Mouse (Mus musculus): ENCODE measurements around the gene Tnfaip2. TPM values are rescaled to one million over a fixed set of nuclear protein-coding genes. Genes with fewer than 3 reads are reported as not detected.

Gene Tnfaip2
- polyA plus RNA-seq (2015; fragmentation: Nextera tagmentation; extraction: Ambion mirVana): 92.1 and 96.6 TPM in 2 replicates

DNA sequence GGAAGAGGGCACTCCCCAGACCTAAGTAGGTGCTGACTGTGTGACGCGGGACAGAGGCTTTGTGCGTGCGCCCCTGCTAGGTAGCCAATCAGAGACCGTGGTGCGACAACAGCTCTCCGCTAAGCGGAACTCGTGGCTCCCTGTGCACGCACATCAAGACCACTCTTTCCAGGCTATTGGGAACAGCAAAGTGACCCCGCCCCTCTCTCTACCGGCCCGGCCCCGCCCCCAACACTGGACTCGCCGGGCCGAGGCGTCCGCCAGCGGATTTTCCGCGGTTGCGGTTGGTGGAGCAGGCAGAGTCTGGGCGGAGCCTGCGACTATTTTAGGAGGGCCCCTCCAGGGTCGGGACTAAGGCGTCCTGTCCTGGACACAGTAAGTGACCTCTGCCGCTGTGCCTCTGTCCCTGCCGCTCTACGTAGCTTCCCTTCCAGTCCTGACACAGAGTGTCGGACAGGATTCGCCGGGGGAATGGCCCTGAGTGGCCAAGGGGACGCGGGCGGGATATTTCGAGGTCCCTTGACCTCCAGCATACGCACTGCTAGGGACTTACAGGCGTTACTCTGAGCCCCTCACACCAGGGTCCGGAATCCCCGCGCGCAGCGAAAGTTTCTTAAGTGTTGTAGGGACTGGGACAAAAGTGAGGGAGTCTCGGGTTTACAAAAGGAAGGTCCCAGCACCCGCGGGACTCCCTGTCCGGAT, at the start of gene Tnfaip2:
Gene Tnfaip2, plus strand, starts transcription at position 161 of the 702 bp plus-strand sequence.
- Histone ChIP-seq H3K4me2 (peak within 1 kb of the TSS; percentile 96), H3K4me1 (replicated peaks) (peaks cover 84% of the 10 kb centered on the region), H3K36me3 (peaks cover 35% of the 10 kb centered on the region), H3K4me3 (replicated peaks) (peak within 1 kb of the TSS; percentile 80), H3K27ac (peak within 1 kb of the TSS; percentile 100), H3K9ac (peak within 1 kb of the TSS; percentile 98), H3K9me3 (replicated peaks) (no peaks in the 10 kb centered on the region), H3K27me3 (peaks cover 33% of the 10 kb centered on the region)
- DNase-seq: peak; percentile 90
- peak; percentile 79 for ATAC-seq (ENCODE audit: low read depth)
- under 1% methylated on average over 48 of the region's 48 CpGs for WGBS (ENCODE audit: insufficient replicate concordance)

DNA sequence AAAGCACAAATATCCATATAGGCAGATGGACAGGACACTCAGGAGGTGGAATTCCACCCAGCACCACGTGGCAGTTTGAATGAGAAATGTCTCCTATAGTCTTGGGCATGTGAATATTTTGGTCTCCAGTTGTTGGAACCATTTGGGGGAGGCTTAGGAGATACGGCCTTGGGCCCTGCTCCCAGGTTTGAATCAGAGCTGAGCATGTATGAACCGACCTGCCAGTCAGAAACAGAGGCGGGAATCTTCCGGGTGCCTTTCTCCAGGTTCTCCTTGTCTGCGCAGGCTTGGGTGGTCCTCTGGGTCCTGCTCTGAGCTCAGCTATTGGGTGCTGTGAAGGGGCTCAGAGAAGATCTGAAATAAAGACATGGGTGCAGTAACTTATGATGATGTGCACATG, 48.3 kb upstream of the Tnfaip2 start:
- Histone ChIP-seq H3K4me3 (replicated peaks) (no peak overlapping the region), H3K27me3 (peaks cover 25% of the 10 kb centered on the region)
- no peak for ATAC-seq (ENCODE audit: low read depth)

DNA sequence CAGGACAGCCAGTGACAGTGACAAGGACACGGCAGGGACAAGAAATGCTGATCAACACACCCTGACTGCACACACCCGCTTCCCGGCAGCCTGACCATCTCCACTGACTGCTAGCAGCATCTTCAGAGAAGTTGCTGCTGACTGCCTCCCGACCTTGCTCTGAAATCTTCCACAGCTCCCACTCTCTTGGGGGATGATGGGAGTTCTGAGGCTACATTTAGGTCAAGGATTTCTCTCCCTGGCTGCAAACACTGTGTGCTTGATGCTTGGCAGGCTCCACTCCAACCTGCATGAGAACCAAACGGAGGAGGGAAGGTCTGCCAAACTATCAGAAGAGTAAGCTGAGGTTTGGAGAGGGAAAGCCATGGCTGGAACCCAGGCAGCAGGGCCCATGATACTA, 45.3 kb upstream of the Tnfaip2 start:
- WGBS (ENCODE audit: insufficient replicate concordance): 46% methylated on average over 5 of the region's 5 CpGs
- Histone ChIP-seq H3K4me2 (no peak overlapping the region), H3K9ac (no peak overlapping the region), H3K27ac (no peak overlapping the region), H3K4me3 (replicated peaks) (no peak overlapping the region), H3K9me3 (replicated peaks) (no peaks in the 10 kb centered on the region), H3K36me3 (no peaks in the 10 kb centered on the region), H3K4me1 (replicated peaks) (peaks cover 5% of the 10 kb centered on the region), H3K27me3 (peaks cover 39% of the 10 kb centered on the region)
- ATAC-seq (ENCODE audit: low read depth) (no peak), DNase-seq (no peak)

More for the DNA sequence above, 48.3 kb upstream of the Tnfaip2 start:
- Histone ChIP-seq H3K27ac (no peak overlapping the region), H3K4me2 (no peak overlapping the region), H3K4me1 (replicated peaks) (no peaks in the 10 kb centered on the region), H3K36me3 (no peaks in the 10 kb centered on the region), H3K9me3 (replicated peaks) (no peaks in the 10 kb centered on the region), H3K9ac (no peak overlapping the region)
- no peak for DNase-seq
- 70% methylated on average over 6 of the region's 6 CpGs for WGBS (ENCODE audit: insufficient replicate concordance)

DNA sequence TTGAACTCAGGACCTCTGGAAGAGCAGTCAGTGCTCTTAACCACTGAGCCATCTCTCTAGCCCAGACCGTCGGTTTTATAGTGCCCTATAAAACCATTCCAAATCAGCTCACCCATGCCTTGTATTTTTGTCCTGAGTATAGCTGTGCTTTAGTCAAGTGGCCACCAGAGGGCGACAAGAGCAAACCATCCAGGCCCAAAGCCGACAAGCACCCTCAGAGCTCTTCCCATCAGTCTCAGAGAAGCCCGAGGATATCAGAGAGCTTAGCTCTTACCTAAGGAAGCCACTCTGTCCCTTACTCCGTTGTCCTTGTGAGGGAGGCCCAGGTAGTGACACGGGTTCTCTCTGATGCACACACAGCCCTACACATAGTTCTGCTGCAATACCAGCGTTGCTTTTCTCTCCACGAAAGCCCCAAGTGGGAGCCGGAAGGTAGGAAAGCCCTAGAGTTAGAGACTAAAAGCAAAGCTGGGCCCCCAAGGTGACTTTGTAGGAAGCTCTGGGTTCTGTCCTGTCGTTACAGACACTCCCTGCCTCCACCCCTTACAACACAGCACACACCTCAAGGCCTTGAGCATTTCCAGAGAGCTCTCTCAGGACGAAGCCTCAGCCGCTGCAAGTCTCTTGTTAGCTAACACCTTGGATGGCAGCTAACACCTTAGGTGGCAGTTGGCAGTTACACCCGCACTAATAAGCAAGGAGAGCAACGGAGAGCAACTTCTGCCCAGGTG, 40.6 kb upstream of the Tnfaip2 start:
- H3K36me3 ChIP-seq: no peaks in the 10 kb centered on the region
- peaks cover 51% of the 10 kb centered on the region for H3K27me3 ChIP-seq
- no peaks in the 10 kb centered on the region for H3K9me3 ChIP-seq (replicated peaks)
- WGBS (ENCODE audit: insufficient replicate concordance): 22% methylated on average over 15 of the region's 15 CpGs
- H3K4me3 ChIP-seq (replicated peaks): no peak overlapping the region
- H3K9ac ChIP-seq: no peak overlapping the region
- peaks cover 6% of the 10 kb centered on the region for H3K4me1 ChIP-seq (replicated peaks)
- no peak overlapping the region for H3K4me2 ChIP-seq
- no peak for DNase-seq
- no peak overlapping the region for H3K27ac ChIP-seq
- 0 out of 2 replicates have a peak, but pooled peaks have one; percentile 45 for ATAC-seq (ENCODE audit: low read depth)

DNA sequence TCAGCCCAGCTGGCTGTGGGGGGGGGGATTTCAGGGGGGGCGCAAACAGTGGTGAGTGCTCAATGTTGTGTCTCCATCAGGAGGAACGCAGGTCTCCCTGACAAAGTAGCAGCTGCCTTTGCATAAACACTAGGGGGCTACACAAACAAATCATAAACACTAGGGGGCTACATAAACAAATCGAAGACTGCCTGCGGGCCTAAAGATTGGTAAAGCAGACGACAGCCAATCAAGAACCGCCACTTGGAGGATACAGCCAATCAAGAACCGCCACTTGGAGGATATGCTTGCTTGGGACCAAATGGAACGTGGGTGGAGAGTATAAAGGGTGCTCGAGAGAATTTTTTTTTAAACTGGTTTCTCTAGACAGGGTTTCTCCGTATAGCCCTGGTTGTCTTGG, 37.4 kb upstream of the Tnfaip2 start:
- WGBS (ENCODE audit: insufficient replicate concordance): 57% methylated on average over 10 of the region's 10 CpGs
- no peak overlapping the region for H3K4me3 ChIP-seq (replicated peaks)
- ATAC-seq (ENCODE audit: low read depth) (no peak), DNase-seq (no peak)
- peaks cover 10% of the 10 kb centered on the region for H3K4me1 ChIP-seq (replicated peaks)
- no peaks in the 10 kb centered on the region for H3K36me3 ChIP-seq
- no peak overlapping the region for H3K9ac ChIP-seq
- no peaks in the 10 kb centered on the region for H3K9me3 ChIP-seq (replicated peaks)
- peaks cover 64% of the 10 kb centered on the region for H3K27me3 ChIP-seq
- H3K27ac ChIP-seq: no peak overlapping the region
- no peak overlapping the region for H3K4me2 ChIP-seq

DNA sequence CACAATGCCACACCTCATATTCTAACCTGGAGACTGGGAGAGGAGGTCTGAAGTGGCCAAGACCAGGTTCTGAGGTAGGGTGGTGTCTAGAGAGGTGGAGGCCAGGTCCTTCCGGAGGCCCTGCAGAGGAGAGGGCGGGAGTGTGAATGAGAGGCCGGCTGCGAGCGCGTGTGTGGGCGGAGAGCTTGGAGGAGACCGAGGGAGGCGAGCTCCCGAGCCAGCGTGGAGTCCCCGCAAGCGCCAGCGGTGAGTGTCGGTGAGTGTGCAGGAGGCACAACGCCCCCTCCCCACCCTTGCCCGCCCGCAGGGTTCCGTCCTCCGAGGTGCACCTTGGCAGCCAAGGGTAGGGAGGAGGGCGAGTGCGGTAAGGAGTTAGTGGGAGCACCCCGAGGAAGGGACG, 35.6 kb upstream of the Tnfaip2 start, which contains the start of gene Lbhd2:
Gene Lbhd2, plus strand, starts transcription at position 188 of the 400 bp plus-strand sequence.
- 4% methylated on average over 21 of the region's 24 CpGs for WGBS (ENCODE audit: insufficient replicate concordance)
- H3K9me3 ChIP-seq (replicated peaks): no peaks in the 10 kb centered on the region
- H3K27ac ChIP-seq: no peak within 1 kb of the TSS
- no peaks in the 10 kb centered on the region for H3K36me3 ChIP-seq
- no peak within 1 kb of the TSS for H3K4me3 ChIP-seq (replicated peaks)
- no peak for DNase-seq
- no peak within 1 kb of the TSS for H3K9ac ChIP-seq
- ATAC-seq (ENCODE audit: low read depth): no peak
- H3K4me2 ChIP-seq: peak within 1 kb of the TSS; percentile 27; the same call in 1 of the 2 replicates
- peaks cover 9% of the 10 kb centered on the region for H3K4me1 ChIP-seq (replicated peaks)
- peaks cover 70% of the 10 kb centered on the region for H3K27me3 ChIP-seq

DNA sequence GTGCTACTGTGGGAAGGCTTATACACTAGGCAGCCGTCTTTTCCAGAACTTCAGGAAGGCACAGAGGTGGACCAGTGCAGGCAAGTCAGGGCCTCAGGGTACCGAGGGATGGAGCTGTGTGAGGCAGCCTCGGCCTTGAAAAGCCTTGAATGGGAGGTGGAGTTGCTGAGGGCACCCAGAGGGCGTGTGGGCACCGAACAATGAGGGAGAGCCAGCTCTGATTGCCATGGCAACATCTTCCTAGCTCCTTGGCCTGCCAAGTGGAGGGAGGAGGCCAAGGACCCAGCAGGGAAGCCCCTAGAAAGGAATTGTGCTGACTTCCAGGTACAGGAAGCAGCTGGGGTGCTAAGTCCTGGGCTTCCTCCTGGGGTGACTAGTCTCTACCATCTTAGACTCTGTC, 32.7 kb upstream of the Tnfaip2 start:
- peaks cover 71% of the 10 kb centered on the region for H3K27me3 ChIP-seq
- ATAC-seq (ENCODE audit: low read depth) (no peak), DNase-seq (no peak)
- H3K9me3 ChIP-seq (replicated peaks): no peaks in the 10 kb centered on the region
- H3K4me1 ChIP-seq (replicated peaks): peaks cover 16% of the 10 kb centered on the region
- H3K4me2 ChIP-seq: no peak overlapping the region
- 52% methylated on average over 5 of the region's 5 CpGs for WGBS (ENCODE audit: insufficient replicate concordance)
- no peaks in the 10 kb centered on the region for H3K36me3 ChIP-seq
- no peak overlapping the region for H3K9ac ChIP-seq
- H3K4me3 ChIP-seq (replicated peaks): no peak overlapping the region
- no peak overlapping the region for H3K27ac ChIP-seq

DNA sequence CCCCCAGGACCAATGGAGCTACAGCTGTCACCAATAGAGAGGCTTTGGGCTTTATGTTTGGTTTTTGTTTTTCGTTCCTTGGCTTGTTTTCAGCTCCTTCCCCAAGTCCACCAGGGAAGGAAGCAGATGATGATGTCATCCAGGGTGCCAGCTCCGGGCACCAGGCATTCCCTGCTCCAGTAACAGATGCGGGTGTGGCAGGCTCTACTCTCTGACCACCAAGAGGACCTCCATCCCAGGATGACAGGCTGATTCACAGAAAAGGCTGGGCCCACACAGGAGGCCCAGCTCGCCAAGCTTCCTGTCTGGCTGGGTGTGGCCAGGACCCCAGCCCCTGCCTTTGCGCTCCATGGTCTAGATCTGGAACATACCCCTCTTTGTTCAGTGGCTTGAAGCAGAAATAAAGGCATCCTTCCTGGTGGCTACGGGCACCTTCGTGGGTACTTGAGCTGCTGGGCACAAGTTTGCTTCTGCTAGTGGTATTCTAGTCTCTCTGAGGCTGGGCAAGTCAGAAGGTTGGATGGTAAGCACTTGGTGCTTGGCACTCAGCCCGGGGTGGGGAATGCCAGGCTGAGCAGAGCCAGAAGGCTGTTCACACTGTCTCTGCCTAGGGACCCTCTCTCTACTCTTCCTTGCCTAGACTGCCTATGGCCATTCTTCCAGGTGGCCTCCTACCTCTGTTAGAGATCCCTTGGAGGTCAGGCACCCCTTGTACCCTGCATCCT, 30.5 kb upstream of the Tnfaip2 start:
- no peaks in the 10 kb centered on the region for H3K36me3 ChIP-seq
- peaks cover 20% of the 10 kb centered on the region for H3K4me1 ChIP-seq (replicated peaks)
- ATAC-seq (ENCODE audit: low read depth) (no peak), DNase-seq (no peak)
- no peak overlapping the region for H3K27ac ChIP-seq
- H3K9ac ChIP-seq: no peak overlapping the region
- H3K9me3 ChIP-seq (replicated peaks): no peaks in the 10 kb centered on the region
- H3K27me3 ChIP-seq: peaks cover 73% of the 10 kb centered on the region
- 60% methylated on average over 8 of the region's 8 CpGs for WGBS (ENCODE audit: insufficient replicate concordance)
- no peak overlapping the region for H3K4me2 ChIP-seq
- H3K4me3 ChIP-seq (replicated peaks): no peak overlapping the region

DNA sequence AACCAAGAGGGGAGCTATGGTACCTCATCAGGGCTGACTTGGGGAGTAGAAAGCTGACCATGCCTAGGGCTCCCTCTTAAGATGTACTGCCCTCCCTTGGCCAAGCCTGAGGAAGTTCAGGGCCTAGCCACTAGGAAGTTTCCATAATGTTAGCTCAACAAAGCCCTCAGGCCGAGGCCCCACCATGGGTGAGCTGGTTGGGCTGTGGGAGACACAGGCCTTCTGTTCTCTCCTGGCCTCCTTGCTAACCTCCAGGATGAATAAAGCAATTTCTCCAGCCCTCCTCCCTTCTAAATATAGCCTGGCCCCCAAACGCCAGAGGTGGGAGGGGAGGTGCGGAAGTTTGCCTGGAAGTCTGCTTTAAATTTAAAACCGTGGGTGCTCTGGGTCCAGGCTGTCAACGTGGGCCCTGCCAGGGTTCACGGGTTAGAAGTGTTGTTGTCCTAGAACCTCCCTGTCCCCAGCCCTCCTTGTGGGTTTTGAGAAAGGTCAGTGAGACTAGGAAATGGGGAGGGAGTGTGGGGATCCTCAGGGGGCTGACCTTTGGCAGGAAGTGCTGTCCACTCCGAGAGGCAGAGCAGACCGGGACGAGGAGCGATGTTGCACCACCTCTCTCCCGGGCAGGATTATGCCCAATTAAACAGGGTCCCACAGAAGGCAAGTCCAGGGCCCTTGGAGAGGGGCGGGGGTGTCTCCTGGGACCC, 29.5 kb upstream of the Tnfaip2 start:
- no peak for DNase-seq
- Histone ChIP-seq H3K27ac (no peak overlapping the region), H3K27me3 (peaks cover 71% of the 10 kb centered on the region), H3K36me3 (no peaks in the 10 kb centered on the region), H3K4me3 (replicated peaks) (peak overlapping the region; percentile 31; the same call in 1 of the 2 replicates), H3K9ac (0 out of 2 replicates have a peak overlapping the region, but pooled peaks have one; percentile 29), H3K4me2 (peak overlapping the region; percentile 56), H3K4me1 (replicated peaks) (peaks cover 24% of the 10 kb centered on the region), H3K9me3 (replicated peaks) (no peaks in the 10 kb centered on the region)
- ATAC-seq (ENCODE audit: low read depth): 0 out of 2 replicates have a peak, but pooled peaks have one; percentile 3
- 28% methylated on average over 12 of the region's 12 CpGs for WGBS (ENCODE audit: insufficient replicate concordance)

DNA sequence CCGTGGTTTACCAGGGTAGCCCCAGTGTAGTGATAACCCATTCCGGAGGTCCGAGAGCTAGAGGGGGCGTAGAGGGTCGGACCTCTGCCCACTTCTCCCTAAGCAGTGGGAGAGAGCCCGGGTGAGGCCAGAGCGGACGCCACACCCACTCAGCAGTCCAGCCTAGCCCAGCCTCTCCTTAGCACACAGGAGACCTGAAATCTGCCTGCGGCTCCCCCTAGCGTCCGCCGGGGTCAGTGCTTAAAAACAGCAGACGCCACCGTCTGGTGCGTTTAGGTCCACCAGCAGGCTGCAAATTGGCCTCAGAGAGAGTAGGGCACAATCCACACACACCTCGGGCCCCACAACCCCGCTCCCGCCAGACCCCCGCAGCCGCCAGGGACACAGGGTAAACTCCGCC, 29.0 kb upstream of the Tnfaip2 start:
- Histone ChIP-seq H3K9me3 (replicated peaks) (no peaks in the 10 kb centered on the region), H3K27me3 (peaks cover 71% of the 10 kb centered on the region), H3K27ac (no peak overlapping the region), H3K4me3 (replicated peaks) (peak overlapping the region; percentile 31; the same call in 1 of the 2 replicates), H3K4me1 (replicated peaks) (peaks cover 30% of the 10 kb centered on the region), H3K9ac (0 out of 2 replicates have a peak overlapping the region, but pooled peaks have one; percentile 29), H3K36me3 (no peaks in the 10 kb centered on the region), H3K4me2 (peak overlapping the region; percentile 56)
- ATAC-seq (ENCODE audit: low read depth): peak; percentile 75
- peak; percentile 74 for DNase-seq
- WGBS (ENCODE audit: insufficient replicate concordance): 2% methylated on average over 21 of the region's 21 CpGs

Measured in liver, embryonic 13.5 days (tissue).